Mouse (Mus musculus): ENCODE data around the gene Gsdma2. TPM values are rescaled to one million over a fixed set of nuclear protein-coding genes. Genes with fewer than 3 reads are reported as not detected.
"Not testable (repeated sequence)": the region's sequence is repeated elsewhere in the genome, so short reads cannot be mapped to it uniquely, and the experiment has no call there.

The Gsdma2 gene
- polyA plus RNA-seq, 1 experiment, result not detected

DNA sequence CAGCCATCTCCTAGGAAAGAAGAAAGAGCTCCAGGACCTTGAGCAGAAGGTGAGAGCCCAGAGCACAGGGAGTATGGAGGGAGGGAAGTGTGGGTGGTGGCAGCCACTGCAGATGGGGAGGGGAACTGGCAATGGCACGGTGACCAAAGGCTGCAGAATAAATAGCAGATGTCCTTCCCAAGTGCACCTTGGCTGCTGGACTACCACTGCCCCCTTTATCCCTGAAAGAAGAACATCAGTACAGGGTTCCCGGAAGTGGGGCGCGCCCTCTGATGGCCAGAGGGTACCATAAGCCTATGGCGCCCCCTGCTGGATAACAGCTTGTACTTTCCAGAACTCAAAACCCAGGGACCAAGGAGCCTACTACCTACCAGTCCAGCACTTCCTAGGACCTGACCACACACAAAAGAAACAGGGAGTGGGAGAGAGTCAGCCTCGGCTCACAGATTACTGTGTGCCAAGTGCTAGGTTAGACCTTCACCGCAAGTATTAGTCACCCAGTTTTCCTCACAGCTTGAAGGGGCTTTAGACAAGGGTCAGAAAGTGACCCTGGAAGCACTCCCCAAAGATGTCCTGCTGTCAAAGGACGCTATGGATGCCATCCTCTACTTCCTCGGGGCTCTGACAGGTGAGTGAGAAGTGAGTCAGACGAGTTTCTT lies 11.1 kb upstream of the Gsdma2 start:
- not testable (repeated sequence) for H3K27ac ChIP-seq (replicated peaks; ENCODE audit: low read depth, low read length); H3K4me1 ChIP-seq (ENCODE audit: control insufficient read depth, insufficient read depth, insufficient read length, low read length); H3K4me3 ChIP-seq (ENCODE audit: insufficient read depth, low read depth, low read length)

- Histone ChIP-seq H3K4me1 (ENCODE audit: control insufficient read depth, insufficient read depth, insufficient read length, low read length) (no peaks in the 10 kb centered on the region), H3K4me3 (ENCODE audit: insufficient read depth, low read depth, low read length) (no peak overlapping the region), H3K27ac (replicated peaks; ENCODE audit: low read depth, low read length) (no peak overlapping the region)
Observed at GRCm38 (mm10) chr11:98637501-98637900, 9.1 kb upstream of the Gsdma2 start.

DNA sequence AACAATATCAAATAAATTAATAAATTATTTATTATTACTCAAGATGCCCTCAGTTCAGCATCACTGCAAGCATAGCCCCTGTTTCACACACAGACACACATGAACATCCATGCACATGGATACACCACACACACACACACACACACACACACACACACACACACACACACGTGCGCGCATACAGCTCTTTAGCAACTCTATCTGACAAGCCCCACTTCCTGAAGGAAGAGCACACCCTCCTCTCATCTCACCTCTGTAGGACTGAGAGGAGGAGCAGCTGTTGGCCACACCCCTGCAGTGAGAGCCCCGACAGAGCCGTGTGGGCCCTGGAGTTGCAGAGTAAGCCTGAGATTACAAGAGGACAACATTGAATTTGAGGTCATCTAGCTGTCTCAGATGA lies 6.5 kb upstream of the Gsdma2 start:
- H3K4me3 ChIP-seq (ENCODE audit: insufficient read depth, low read depth, low read length), result no peak overlapping the region
- no peak overlapping the region for H3K27ac ChIP-seq (replicated peaks; ENCODE audit: low read depth, low read length)
- H3K4me1 ChIP-seq (ENCODE audit: control insufficient read depth, insufficient read depth, insufficient read length, low read length), result no peaks in the 10 kb centered on the region

DNA sequence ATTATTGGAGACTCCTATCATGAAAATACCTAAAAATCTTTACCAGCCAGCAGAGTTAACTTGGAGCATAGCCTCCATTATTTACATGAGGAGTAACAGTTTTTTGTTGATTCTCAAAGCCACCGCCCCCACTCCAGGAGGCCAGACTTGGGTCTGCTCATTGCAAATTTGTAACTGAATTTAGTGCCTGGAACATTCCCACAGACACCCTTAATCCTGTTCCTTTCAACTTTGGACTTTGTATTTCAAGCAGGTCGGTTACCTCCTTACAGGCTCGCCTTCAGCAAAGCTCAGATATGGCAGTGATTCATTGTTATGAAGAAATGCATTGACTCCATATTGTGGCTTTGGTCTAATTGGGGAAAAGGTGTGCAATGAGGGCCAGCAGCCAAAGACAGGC lies 1.8 kb upstream of the Gsdma2 start:
- Histone ChIP-seq H3K4me3 (ENCODE audit: insufficient read depth, low read depth, low read length) (no peak overlapping the region), H3K4me1 (ENCODE audit: control insufficient read depth, insufficient read depth, insufficient read length, low read length) (no peaks in the 10 kb centered on the region), H3K27ac (replicated peaks; ENCODE audit: low read depth, low read length) (no peak overlapping the region)

DNA sequence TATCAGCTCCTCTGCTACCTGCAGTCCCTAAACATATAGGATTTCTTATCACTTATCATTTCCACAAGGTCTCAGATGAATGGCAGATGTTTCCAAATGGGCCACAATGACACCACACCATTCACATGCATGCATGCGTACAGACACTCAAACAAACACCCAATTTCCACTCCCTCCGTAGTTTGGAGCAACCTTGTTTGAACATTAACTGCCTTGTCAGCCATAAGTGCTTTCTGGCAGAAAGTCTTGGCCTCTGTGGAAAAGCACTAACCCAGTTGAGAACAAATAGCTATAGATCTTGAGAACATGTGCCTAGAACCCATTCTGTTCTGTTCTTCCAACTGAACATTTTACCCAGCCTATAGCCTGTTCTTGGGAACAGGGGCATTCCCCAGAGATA lies 613 bp upstream of the Gsdma2 start:
- Histone ChIP-seq H3K4me3 (ENCODE audit: insufficient read depth, low read depth, low read length) (no peak overlapping the region), H3K27ac (replicated peaks; ENCODE audit: low read depth, low read length) (no peak overlapping the region), H3K4me1 (ENCODE audit: control insufficient read depth, insufficient read depth, insufficient read length, low read length) (no peaks in the 10 kb centered on the region)

DNA sequence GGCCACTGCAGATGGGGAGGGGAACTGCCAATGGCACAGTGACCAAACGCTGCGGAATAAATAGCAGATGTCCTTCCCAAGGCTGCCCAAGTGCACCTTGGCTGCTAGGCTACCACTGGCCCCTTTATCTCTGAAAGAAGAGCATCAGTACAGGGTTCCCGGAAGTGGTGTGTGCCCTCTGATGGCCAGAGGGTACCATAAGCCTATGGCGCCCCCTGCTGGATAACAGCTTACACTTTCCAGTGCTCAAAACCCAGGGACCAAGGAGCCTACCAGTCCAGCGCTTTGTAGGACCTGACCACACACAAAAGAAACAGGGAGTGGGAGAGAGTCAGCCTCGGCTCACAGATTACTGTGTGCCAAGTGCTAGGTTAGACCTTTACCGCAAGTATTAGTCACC lies 8.5 kb downstream of the Gsdma2 start:
- not testable (repeated sequence) for H3K4me1 ChIP-seq (ENCODE audit: control insufficient read depth, insufficient read depth, insufficient read length, low read length); H3K4me3 ChIP-seq (ENCODE audit: insufficient read depth, low read depth, low read length); H3K27ac ChIP-seq (replicated peaks; ENCODE audit: low read depth, low read length)

GRCm38 (mm10) chr11:98660517-98660916 lies 14.0 kb downstream of the Gsdma2 start:
- no peak overlapping the region for H3K4me3 ChIP-seq (ENCODE audit: insufficient read depth, low read depth, low read length)
- H3K4me1 ChIP-seq (ENCODE audit: control insufficient read depth, insufficient read depth, insufficient read length, low read length), result no peaks in the 10 kb centered on the region
- H3K27ac ChIP-seq (replicated peaks; ENCODE audit: low read depth, low read length), result no peak overlapping the region

DNA sequence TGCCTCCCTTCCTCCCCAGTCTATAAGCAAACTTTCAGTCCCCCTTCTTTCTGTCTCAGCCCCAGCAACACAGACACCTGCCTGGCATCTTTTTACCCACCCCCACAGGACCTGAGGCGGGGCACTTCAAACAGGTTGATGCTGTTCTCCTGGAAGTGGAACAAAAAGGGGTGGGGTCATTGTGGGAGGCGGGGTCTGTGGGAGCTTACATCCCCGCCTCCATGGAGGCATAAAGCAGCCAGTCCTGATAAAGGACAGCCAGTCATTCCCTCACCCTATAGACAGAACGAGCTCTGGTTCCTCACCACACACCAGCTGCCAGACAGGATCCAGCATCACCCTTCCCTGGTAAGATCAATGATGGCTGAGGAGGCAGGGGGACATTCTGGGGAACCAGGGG lies 17.5 kb downstream of the Gsdma2 start, which contains the start of gene Gsdma:
Gene Gsdma, plus strand, starts transcription at position 261 of the 400 bp plus-strand sequence.
- Histone ChIP-seq H3K4me3 (ENCODE audit: insufficient read depth, low read depth, low read length) (no peak within 1 kb of the TSS), H3K27ac (replicated peaks; ENCODE audit: low read depth, low read length) (no peak within 1 kb of the TSS), H3K4me1 (ENCODE audit: control insufficient read depth, insufficient read depth, insufficient read length, low read length) (no peaks in the 10 kb centered on the region)

- Histone ChIP-seq H3K4me3 (ENCODE audit: insufficient read depth, low read depth, low read length) (no peak overlapping the region), H3K4me1 (ENCODE audit: control insufficient read depth, insufficient read depth, insufficient read length, low read length) (no peaks in the 10 kb centered on the region), H3K27ac (replicated peaks; ENCODE audit: low read depth, low read length) (no peak overlapping the region)
Observed at GRCm38 (mm10) chr11:98668984-98669383, 22.4 kb downstream of the Gsdma2 start.

GRCm38 (mm10) chr11:98671284-98671815 lies 24.8 kb downstream of the Gsdma2 start:
- Histone ChIP-seq H3K27ac (replicated peaks; ENCODE audit: low read depth, low read length) (no peak overlapping the region), H3K4me1 (ENCODE audit: control insufficient read depth, insufficient read depth, insufficient read length, low read length) (no peaks in the 10 kb centered on the region), H3K4me3 (ENCODE audit: insufficient read depth, low read depth, low read length) (no peak overlapping the region)

- Histone ChIP-seq H3K27ac (replicated peaks; ENCODE audit: low read depth, low read length) (no peak overlapping the region), H3K4me3 (ENCODE audit: insufficient read depth, low read depth, low read length) (no peak overlapping the region), H3K4me1 (ENCODE audit: control insufficient read depth, insufficient read depth, insufficient read length, low read length) (no peaks in the 10 kb centered on the region)
Observed at GRCm38 (mm10) chr11:98671857-98672256, 25.3 kb downstream of the Gsdma2 start.

GRCm38 (mm10) chr11:98672482-98672881 lies 25.9 kb downstream of the Gsdma2 start:
- no peaks in the 10 kb centered on the region for H3K4me1 ChIP-seq (ENCODE audit: control insufficient read depth, insufficient read depth, insufficient read length, low read length)
- H3K27ac ChIP-seq (replicated peaks; ENCODE audit: low read depth, low read length), result no peak overlapping the region
- no peak overlapping the region for H3K4me3 ChIP-seq (ENCODE audit: insufficient read depth, low read depth, low read length)

DNA sequence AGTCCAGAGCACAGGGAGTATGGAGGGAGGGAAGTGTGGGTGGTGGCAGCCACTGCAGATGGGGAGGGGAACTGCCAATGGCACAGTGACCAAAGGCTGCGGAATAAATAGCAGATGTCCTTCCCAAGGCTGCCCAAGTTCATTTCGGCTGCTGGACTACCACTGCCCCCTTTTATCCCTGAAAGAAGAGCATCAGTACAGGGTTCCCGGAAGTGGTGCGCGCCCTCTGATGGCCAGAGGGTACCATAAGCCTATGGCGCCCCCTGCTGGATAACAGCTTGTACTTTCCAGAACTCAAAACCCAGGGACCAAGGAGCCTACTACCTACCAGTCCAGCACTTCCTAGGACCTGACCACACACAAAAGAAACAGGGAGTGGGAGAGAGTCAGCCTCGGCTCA lies 26.6 kb downstream of the Gsdma2 start:
- H3K27ac ChIP-seq (replicated peaks; ENCODE audit: low read depth, low read length); H3K4me3 ChIP-seq (ENCODE audit: insufficient read depth, low read depth, low read length): not testable (repeated sequence)

DNA sequence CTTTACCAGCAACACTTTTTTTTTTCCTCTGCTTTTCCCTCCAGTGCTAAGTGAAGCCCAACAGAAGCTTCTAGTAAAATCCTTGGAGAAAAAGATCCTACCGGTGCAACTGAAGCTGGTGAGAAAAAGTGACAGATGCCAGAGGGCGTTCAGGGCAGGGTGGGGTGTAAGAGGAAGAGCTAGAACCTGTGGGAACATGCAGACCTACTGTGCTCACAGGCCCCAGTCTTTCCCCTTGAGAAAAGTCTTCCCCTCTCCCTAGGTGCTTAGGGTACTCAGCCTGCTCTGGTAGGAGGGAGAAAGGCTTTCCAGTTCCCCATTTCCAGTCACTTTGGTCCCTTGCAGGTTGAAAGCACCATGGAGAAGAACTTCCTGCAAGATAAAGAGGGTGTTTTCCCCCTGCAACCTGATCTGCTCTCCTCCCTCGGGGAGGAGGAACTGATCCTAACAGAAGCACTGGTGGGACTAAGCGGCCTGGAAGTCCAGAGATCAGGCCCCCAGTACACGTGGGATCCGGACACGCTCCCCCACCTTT lies 29.3 kb downstream of the Gsdma2 start:
- H3K4me1 ChIP-seq (ENCODE audit: control insufficient read depth, insufficient read depth, insufficient read length, low read length), result no peaks in the 10 kb centered on the region
- no peak overlapping the region for H3K27ac ChIP-seq (replicated peaks; ENCODE audit: low read depth, low read length)
- H3K4me3 ChIP-seq (ENCODE audit: insufficient read depth, low read depth, low read length), result no peak overlapping the region

More for the DNA sequence above, 26.6 kb downstream of the Gsdma2 start:
- H3K4me1 ChIP-seq (ENCODE audit: control insufficient read depth, insufficient read depth, insufficient read length, low read length), result not testable (repeated sequence)

DNA sequence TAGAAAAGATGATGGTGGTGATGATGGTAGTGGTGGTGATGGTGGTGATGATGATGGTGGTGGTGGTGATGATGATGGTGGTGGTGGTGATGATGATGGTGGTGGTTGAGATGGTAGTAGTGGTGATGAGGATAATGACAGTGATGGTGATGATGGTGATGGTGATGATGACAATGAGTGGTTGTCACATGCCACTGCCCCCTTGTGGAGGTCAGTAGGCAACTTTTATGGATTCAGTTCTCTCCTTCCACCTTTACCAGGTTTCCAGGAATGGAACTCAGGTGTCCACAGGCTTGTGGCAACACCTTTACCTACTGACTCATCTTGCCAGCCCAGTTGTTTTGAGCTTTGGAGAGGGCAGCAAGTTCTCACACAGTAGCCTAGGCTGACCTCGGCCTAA lies 33.5 kb downstream of the Gsdma2 start:
- no peak overlapping the region for H3K27ac ChIP-seq (replicated peaks; ENCODE audit: low read depth, low read length)
- H3K4me3 ChIP-seq (ENCODE audit: insufficient read depth, low read depth, low read length), result no peak overlapping the region
- H3K4me1 ChIP-seq (ENCODE audit: control insufficient read depth, insufficient read depth, insufficient read length, low read length), result peaks cover 6% of the 10 kb centered on the region; the same call in 1 of the 2 replicates

DNA sequence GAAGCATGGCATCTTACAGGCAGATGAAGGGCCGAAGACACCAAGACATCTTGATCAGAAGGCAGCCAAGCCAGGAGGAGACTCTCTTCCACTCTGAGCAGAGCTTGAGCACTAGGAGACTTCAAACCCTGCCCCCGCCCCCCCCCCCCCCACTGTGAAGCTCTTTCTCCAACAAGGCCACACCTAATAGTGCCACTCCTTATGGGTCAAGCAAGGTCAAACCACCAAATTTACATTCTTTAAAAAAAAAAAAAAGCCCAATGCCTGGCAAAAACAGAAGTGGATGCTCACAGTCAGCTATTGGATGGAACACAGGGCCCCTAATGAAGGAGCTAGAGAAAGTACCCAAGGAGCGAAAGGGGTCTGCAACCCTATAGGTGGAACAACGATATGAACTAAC lies 34.0 kb downstream of the Gsdma2 start:
- not testable (repeated sequence) for H3K4me1 ChIP-seq (ENCODE audit: control insufficient read depth, insufficient read depth, insufficient read length, low read length); H3K27ac ChIP-seq (replicated peaks; ENCODE audit: low read depth, low read length); H3K4me3 ChIP-seq (ENCODE audit: insufficient read depth, low read depth, low read length)
